Mouse (Mus musculus) heart, postnatal 36 days (tissue): ENCODE results near the gene Mrrf. TPM values are rescaled to one million over a fixed set of nuclear protein-coding genes. Genes with fewer than 3 reads are reported as not detected.

Experiments used
- DNase-seq, 2 experiments: peaks; one replicate each; pipeline ENCODE4 v3.0.0; 2021 to 2022
- intact Hi-C: fragments of 180-260 bp; cut with DNase I; formaldehyde crosslinking; loops from one replicate; pipeline ENCODE4 v1.15.1; 2025
- total RNA-seq, 2 experiments: library from RNA; stranded (reverse); gene quantifications; 2 replicates each; pipeline ENCODE4 v1.2.3; 2021

The Mrrf gene
- total RNA-seq, 2 experiments from 2014 or later: 43.4 to 43.7 TPM

DNA sequence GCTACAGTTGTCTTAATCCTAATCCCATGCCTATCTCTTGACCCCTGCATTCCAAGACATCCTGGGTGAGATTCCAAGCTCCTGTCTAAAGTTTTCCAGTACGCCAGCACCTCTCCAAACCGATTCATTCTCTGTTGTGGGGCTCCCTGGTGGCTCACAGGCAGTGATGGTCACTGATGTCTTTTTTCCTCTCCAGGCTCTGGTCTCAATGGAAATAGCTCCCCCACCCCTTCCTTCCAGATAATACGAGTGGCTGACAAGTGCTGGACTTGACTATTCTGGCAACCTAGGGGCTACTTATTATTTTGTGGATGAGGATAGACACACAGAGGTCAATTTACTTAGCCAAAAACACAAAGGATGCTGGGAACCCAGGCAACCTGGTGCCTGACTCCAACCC lies 60.8 kb downstream of the Mrrf start:
- intact Hi-C loops: no loop called here

DNA sequence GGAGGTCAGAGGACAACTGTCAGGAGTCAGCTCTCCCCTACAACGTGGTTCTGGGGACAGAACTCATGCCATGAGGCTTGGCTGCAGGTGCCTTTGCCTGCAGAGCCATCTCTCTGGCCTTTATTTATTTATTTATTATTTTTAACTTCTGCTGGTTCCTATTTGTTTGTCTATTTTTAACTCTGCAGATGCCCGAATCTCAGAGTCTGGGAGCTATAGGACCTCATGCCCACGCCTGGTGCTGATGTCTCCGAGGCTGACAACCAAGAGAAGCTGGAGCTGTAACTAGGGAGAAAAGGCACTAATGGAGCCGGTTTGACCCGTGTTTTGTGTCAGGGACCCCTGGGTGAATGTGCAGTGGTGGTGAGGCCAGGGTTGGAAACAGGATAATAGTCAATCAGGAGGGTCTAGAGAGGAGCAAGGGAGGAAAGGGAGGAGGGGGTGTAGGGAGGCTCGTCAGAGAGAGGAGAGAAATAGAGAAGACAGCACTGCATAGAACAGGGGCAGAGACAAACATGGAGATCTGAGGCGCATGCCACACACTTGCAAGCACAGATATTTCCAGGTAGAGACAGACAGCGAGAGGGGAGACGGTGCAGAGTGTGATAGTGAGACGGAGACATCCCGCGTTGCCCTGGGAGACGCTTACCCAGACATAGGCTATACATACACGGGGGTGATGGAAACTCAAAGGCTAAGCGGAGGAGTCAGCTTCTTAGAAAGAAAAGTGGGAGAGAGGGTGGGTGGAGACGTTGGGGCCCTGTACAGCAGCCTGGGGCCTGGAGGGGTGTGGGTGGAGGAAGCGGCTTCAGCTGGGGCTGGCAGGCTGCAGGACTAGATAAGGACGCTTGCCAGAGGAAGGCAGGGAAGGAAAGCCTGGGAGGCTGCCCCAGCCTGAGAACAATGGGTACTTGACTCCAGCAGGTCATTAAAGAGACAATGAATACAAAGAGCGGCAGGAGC lies 62.0 kb downstream of the Mrrf start:
- intact Hi-C loops: loop anchor here (2.0 kb wide), 1 partner anchor 61 kb away; the partner anchor contains the start of genes Mrrf and Rbm18
- DNase-seq: peak; percentile 61 to 63

More for the DNA sequence above, 60.8 kb downstream of the Mrrf start:
- DNase-seq: no peak

DNA sequence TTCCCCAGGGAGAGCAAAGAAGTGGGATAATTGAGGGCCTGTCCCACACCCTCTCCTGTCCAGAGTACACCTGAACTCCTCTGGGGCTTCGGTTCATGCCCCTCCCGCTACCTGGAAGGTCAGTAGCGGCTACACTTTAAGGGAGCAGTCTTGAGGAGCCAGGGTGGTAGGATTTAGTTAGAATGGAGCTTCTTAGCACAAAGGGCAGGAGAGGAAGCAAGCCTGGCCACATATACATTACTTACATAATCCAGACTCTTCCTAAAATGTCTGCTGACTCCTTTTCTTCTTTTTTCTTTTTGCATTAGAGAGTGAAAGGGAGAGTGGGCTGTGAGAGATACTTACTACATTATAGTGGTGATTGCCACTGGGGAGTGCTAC lies 62.7 kb downstream of the Mrrf start:
- intact Hi-C loops: loop anchor here (2.0 kb wide), 1 partner anchor 62 kb away; the partner anchor contains the start of genes Mrrf and Rbm18

DNA sequence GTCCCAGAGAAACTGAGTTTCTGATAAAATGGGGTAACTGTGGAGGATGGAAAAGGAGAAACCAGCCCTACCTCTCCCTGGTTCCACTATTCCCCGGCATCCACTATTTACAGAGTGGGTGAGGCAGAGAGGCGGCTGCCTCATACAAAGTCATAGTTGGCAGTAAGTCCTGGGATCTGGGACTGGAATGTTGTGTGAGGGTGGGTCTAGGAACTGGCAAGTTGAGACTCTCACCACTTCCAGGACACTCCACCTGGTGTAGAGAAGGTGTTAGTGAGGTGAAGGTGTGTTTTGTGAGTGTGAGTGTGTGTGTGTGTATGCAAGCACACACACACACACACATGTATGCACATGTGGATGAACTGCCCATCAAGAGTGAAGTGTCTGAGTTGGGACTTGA lies 64.6 kb downstream of the Mrrf start:
- no peak for DNase-seq
- intact Hi-C loops: no loop called here

More for the DNA sequence above, 62.7 kb downstream of the Mrrf start:
- no peak for DNase-seq

DNA sequence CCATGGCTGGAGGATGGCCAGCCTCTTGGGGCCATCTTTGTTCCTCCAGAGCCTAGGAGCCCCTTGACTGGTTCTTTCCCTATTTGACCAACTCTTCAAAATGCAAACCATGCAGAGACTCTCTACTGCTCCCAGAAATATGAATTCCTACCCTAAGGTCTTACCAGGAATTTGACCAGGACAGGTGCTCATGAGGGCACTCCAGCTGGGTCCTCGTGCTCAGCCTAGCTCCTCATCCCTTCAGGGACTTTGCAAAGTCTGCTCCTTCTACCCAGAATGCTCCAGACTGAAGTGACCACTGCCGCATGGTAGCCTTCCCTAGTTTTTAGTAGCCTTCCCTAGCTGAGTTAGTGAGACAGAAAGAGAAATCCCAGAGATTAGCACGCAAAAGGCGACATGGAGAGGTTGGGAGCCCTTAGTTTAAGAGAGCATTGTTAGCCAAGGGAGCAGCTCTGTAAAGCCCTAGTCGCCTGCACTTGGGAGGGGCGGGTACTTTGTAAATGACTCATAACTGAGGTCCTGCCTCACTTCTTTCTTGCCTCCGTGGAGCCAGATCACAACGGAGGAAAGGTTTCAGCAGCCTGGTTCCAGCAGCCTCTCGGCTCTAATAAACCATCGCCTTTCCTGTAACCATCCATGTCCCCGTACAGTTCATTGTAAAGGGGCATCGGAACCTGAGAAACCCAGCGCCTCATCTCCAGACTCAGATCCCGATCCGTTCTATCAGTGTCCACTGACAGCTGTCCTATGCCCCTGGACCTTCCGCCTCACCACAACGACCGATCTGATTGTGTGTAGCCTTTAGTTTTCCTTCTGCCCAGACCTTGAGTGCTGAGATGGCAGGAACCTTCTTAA lies 65.8 kb downstream of the Mrrf start:
- DNase-seq: no peak
- intact Hi-C loops: no loop called here

DNA sequence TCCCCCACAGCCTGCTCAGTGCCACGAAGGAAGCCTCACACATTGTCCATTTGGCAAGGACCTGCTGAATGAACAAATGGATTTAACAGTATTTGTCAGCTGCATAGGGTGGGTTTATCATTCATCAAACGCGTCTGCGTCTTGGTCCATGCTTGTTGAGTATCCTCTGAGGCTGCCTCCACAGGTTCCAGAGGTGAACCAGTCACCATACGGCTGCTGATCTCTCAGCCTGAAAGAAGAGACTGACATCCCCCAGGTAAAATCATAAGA lies 66.4 kb downstream of the Mrrf start:
- no peak for DNase-seq
- intact Hi-C loops: no loop called here

DNA sequence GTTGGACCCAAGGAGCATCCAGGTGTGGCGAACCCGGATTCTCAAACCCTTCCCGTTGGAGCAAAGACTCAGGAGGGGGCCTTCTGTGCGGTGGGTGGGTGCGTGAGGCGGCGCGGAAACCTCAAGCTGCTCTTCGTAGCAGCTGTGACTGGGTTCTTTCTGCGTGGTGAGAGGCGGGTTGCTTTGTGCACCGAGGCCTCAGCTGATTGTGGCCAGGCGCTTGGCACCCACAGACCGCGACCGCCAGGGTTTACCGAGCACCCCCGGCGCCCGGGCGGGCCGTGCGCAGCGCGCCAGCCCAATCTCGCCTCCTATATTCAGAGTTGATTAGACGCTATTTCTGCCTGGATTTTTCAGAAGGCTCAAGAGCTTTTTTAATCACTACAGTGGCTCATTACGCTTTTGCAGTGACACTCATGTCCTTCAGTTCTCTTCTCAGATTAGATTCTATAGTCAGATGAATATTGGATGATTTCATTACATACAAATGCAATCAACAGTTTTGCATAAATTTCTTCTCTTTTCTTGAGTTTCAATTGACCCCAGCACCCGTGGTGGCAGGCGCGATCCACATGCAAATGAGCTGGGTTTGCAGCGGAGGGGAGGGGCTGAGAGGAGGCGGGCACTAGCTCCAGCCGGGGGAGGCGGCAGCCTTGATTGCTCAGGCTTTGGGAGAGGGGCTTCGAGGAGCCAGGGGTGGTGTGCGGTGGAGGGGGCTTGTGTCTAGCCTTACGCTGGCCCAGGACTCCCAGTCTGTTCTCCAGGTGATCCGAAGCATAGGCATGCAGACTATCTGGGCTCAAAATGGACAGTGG lies 67.0 kb downstream of the Mrrf start:
- DNase-seq: peak in 1 of 2 experiments; percentile 38
- intact Hi-C loops: no loop called here

DNA sequence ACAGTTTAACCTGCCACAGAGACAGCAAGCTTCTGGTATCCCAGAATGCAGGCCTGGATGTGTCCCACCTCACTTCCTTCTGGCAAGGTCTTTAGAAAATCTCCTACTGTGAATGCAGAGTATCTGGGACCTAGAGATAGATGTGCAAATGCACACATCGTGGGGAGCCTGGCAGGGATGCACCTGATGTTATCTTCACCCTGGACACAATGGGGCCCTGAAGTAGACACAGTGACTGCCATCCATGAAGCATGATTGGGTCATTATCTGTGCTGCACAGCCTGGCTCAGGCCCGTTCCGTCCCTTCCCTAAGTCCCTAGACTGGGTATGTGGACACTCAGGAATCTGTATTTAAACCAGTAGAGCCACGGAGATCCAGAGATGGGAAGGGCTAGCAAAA lies 68.4 kb downstream of the Mrrf start:
- DNase-seq: no peak

DNA sequence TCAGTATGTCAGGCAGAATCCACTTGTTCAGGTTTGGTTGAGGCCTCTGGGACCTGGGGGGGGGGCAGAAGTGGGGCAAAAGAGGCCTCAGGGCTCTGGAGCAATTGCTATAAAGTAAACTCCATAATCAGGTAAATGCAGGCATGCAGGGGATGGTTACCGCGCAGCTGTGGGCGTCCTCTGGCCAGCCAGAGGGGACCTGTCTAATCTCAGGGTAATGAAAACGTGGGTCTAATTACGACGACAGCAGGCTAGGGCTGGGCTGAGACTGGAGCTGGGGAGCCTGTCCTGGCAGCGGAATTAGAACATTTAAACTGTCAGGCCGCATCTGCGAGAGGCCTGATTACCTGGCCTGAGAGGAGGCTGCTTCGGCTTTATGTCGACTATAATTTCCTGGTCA lies 70.9 kb downstream of the Mrrf start:
- intact Hi-C loops: no loop called here
- DNase-seq: no peak

More for the DNA sequence above, 68.4 kb downstream of the Mrrf start:
- intact Hi-C loops: no loop called here

DNA sequence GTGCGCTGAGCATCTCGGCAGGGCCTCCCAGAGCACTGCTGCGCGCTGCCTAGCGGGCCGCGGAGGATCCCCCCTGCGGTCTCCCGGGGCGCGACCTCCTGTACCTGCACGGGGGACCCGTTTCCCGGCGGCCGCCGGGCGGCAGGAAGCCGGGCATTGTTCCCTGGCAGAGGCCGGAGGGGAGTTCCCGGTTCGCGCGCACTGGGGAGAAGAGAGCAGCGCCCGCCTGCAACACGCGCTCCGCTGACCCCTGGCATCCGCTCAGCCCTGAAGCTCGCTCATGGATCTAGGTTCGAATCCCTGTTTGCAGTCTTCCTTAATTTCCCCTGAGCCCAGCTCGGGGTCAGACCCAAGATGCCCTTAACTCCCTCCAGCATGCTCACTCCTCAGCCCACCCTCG lies 74.6 kb downstream of the Mrrf start:
- DNase-seq: peak in 1 of 2 experiments; percentile 45
- intact Hi-C loops: loop anchor here (5.0 to 10.0 kb wide), 2 partner anchors 73 to 106 kb away; partner anchors contain the start of genes Lhx6, Mrrf and Rbm18

DNA sequence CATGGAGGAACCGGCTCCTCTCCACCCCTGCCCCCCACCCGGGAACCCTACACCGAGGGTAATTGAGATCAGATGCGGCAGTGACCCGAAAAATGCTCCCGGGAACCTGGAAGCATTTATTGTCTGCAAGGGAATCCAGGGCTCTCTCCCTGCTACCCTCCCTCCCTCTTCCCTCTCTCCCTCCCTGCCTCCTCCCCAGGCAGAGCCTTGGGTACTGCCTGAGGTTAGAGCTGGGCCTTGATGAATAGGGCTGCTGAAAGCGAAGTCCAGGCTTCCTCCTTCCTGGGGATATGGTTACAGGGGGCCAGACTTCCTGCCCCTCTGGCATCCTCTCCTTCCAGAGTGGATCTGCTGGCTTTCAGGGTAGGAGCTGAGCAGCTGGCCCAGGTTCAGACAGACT lies 75.6 kb downstream of the Mrrf start:
- intact Hi-C loops: loop anchor here (5.0 to 10.0 kb wide), 2 partner anchors 74 to 107 kb away; partner anchors contain the start of genes Lhx6, Mrrf and Rbm18
- DNase-seq: no peak

DNA sequence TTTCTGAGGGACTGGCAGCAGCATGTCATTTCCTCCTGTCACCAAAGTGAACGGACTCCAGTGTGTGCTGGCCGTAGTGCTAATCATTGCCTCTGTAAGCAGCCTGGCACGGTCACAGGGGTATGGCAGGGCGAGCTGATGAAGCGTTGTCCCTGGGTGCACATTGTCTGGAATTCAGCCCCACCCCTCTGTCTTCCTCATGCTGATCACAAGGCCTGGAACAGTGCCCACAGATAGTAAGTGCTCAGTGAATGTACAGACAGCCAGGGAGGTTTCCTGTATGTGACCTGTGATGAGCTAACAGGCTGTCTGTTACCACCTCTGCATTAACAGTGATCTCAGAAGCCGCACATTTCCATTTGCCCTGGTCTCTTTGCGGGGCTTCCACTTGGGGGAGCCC lies 76.9 kb downstream of the Mrrf start:
- intact Hi-C loops: loop anchor here (5.0 to 10.0 kb wide), 2 partner anchors 76 to 108 kb away; partner anchors contain the start of genes Lhx6, Mrrf and Rbm18
- DNase-seq: peak in 1 of 2 experiments; percentile 49

DNA sequence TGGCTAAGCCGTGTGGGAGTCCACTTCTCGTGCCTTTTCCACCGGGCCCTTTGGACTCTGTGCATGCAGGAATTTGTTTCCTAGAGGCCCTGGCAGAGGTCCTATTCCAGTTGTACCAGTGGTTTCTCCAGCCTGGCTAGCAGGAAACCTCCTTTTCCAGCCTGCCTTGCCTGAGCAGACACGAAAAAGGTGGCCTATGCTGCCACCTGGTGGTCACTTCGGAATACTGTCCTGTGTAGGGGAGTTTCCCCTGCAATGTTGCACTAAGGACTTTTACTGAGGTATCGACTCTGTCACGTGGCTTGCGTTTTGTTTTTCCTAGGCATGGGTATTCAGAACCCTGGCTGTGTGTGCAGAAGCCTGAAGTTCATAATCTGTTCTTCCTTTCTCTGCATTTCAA lies 77.8 kb downstream of the Mrrf start:
- intact Hi-C loops: loop anchor here (1.0 to 10.0 kb wide), 5 partner anchors 62 to 230 kb away; partner anchors contain the start of genes Lhx6, Mrrf and Rbm18
- DNase-seq: peak; percentile 86 to 88

DNA sequence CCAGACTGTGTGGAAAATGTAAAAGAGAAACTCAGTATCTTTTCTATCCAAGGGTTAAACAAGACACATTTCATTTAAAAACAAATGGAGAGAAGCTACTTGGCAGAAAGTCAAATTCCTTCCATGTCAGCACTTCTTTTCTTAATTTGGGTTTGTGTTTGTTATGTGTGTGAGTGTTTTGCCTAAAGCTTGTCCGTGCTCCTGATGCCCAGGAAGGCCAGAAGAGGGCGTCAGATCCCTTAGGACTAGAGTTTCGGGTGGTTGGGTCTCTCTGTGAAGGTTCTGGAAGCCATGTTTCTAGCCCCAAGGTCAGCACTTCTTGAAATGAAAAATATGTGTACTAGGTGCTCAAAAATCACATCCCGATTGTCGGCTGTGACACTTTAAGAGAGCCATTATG lies 78.2 kb downstream of the Mrrf start:
- no peak for DNase-seq
- intact Hi-C loops: loop anchor here (1.0 to 10.0 kb wide), 5 partner anchors 62 to 230 kb away; partner anchors contain the start of genes Lhx6, Mrrf and Rbm18

DNA sequence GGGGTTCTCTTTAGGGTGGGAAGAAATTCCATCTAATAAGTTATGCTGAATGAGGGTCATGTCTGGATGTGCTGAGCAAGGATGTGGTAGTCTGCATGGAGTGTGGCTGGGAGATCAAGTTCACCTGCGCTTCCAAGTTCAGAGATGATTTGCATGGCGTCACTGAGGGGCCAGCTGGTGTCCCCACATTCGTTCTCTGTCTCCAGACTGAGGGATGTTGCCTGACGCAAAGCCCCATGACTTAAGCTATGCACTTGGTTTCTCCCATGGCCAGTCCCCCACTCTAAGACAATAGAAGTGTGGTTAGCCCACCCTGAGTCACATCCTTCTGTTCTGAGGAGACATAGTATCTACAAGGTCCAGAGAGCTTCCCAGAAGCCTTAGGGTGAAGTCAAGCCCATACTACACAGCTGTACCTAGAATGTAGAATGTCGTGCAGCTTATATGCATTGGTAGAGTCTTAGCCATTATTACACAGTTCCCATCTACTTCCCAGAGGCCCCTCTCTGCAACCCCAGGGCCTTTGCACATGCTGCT lies 79.1 kb downstream of the Mrrf start:
- intact Hi-C loops: loop anchor here (10.0 kb wide), 1 partner anchor 110 kb away; the partner anchor contains the start of gene Lhx6
- no peak for DNase-seq

DNA sequence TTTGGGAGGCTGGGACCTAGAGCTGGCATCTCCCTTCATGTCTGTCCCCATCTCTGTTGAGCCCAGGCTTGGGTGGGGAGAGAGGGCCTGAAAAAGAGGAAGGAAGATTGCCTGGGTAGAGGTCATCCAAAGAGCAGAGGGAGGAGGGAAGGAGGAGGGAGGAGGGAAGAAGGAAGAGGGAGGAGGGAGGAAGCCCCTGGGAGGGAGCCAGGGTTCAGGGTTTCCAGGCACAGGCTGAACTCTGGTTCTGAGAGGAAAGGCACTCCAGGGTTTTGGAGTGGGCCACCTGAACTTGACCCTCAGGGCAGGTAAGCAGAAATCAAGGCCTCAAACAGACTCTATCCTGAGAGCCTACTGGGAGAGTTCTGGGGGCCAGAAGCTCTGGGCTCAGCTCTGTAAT lies 80.4 kb downstream of the Mrrf start:
- intact Hi-C loops: loop anchor here (10.0 kb wide), 1 partner anchor 112 kb away; the partner anchor contains the start of gene Lhx6
- DNase-seq: no peak

DNA sequence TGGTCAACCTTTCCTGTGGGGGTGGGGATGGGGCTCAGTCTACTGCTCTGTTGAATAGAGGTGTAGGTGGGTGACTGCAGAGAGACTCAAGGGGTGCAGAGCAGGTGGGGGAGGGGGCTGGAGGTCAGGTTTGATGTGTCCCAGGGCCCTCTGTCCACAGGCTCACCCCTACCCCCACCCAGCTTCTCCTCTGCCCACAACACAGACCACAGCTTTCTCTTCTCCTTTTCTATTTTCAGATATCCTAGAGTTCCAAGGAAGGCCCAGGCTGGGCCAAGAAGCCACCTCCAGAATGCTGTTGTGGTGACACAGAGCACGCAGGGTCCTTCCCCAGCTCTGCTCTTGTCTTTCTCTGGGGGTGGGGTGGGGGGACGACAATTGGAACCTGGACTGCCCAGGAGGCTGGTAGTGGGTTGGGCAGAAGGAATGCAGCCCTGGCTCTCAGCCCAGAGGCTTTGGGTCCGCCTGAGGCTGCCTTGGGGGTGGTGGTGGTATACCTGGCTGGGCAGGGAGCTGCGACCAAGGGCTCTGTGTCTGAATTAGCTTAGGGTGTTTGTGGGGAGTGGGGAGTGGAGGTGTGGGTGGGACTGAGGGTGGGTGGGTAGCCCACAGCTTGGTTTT lies 80.9 kb downstream of the Mrrf start:
- intact Hi-C loops: loop anchor here (10.0 kb wide), 1 partner anchor 112 kb away; the partner anchor contains the start of gene Lhx6

DNA sequence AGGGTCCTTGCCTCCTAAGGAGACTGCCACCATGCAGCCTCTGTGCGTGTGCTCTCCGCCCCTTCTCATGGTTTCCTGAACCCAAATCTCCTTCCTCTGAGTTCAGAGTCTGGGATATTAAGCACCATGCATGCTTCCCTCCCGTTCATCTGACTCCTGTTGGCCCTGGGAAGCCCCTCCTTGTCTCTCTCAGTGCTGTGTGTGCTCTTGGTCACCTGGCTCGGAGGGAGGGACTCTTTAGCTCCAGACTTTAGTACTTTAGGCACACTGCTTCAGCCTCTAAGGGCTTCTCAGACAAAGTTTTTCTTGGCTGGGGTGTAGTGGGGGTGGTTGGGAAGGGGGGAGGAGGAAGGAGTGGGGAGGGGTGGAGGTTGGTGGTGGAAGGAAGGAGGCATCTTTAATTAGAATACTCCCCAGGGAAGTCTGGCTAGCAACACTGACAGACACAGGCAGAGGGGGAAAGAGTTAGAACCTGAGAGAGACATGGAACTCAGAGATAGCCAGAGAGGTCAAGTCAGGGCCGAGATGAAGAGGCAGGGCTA lies 81.6 kb downstream of the Mrrf start:
- intact Hi-C loops: loop anchor here (10.0 kb wide), 1 partner anchor 113 kb away; the partner anchor contains the start of gene Lhx6
- no peak for DNase-seq

More for the DNA sequence above, 80.9 kb downstream of the Mrrf start:
- no peak for DNase-seq

DNA sequence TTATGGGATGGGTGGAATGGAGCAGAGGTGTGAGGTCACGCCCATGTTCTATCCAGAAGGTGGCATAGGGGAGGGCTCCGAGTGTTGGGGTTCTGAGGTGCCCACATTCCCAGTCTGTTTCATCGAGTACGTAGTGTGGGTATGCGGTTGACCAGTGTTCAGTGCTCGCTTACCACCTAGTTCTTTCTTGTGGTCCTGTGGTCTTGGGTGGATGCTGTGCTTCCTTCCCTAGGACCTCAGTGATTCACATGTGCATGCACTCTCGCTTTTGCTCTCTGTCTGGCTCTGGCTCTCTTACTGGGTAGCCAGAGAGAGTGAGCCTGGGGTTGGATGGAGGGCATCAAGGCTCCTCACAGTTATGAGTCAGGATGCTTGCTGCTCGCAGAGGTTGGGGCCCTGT lies 83.9 kb downstream of the Mrrf start:
- no peak for DNase-seq
- intact Hi-C loops: no loop called here
